11 mouse cellular contexts compared by ENCODE assay signal in the genomic region with DNA sequence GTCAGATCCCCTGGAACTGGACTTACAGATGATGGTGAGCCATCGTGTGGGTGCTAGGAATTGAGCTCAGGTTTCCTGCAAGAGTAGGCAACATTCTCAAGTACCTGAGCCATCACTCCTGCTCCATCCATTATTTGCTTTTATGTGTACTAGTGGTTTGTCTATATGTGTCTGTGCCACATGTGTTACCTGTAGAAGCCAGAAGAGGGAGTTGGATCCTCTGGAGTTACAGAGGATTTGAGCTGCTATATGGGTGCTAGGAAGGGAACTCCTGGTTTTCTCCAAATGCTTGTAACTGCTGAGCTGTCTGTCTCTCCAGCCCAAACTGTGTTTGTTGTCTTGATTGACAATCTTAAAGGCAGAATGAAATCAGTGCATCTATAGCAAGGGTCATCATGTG. TPM values are rescaled to one million over a fixed set of nuclear protein-coding genes. Genes with fewer than 3 reads are reported as not detected.
DNase-seq lines count a peak whose midpoint lies in the region; ATAC-seq and TF ChIP-seq lines count a peak whose summit lies in the region.
"Had no signal": no experiment of that assay in that cellular context is flagged by ENCODE, and none has a peak within 500 bp of the region (broad histone marks: within the 10 kb centered on the region; RNA-seq: fewer than 3 reads in every experiment).

No protein-coding gene starts in this region.

- peaks cover 56% of the 10 kb centered on the region for H3K36me3 ChIP-seq in heart, postnatal 0 days (replicated peaks; ENCODE audit: control insufficient read depth, insufficient read depth, low read length)
- peaks cover 23% of the 10 kb centered on the region for H3K36me3 ChIP-seq in midbrain, postnatal 0 days (ENCODE audit: insufficient read depth, low read length)
- H3K36me3 ChIP-seq in midbrain, embryonic 15.5 days (replicated peaks) = peaks cover 20% of the 10 kb centered on the region
- H3K36me3 ChIP-seq in embryonic facial prominence, embryonic 14.5 days (ENCODE audit: control insufficient read depth, insufficient read depth, low read length) = peaks cover 57% of the 10 kb centered on the region

- no peak overlapping the region for H3K4me3 ChIP-seq in heart, postnatal 0 days (ENCODE audit: low read depth, low read length)
- H3K4me3 ChIP-seq in midbrain, postnatal 0 days (ENCODE audit: low read depth, low read length) = no peak overlapping the region
- H3K4me3 ChIP-seq in midbrain, embryonic 15.5 days = no peak overlapping the region
- no peak overlapping the region for H3K4me3 ChIP-seq in embryonic facial prominence, embryonic 14.5 days (ENCODE audit: low read depth, low read length)
- H3K4me3 ChIP-seq: embryonic facial prominence, embryonic 13.5 days had no signal

- H3K9ac ChIP-seq in heart, postnatal 0 days (replicated peaks; ENCODE audit: low read depth, low read length) = no peak overlapping the region
- no peak overlapping the region for H3K9ac ChIP-seq in midbrain, postnatal 0 days (replicated peaks; ENCODE audit: low read length, poor library complexity, severe bottlenecking)
- no peak overlapping the region for H3K9ac ChIP-seq in midbrain, embryonic 15.5 days
- no peak overlapping the region for H3K9ac ChIP-seq in embryonic facial prominence, embryonic 14.5 days (ENCODE audit: low read depth, low read length)
- H3K9ac ChIP-seq: embryonic facial prominence, embryonic 13.5 days had no signal

- peak; percentile 58 for TF ChIP-seq CTCF in heart, postnatal 0 days (IDR thresholded peaks at IDR 0.05; ENCODE audit: low read depth)
- TF ChIP-seq CTCF in midbrain, postnatal 0 days (IDR thresholded peaks at IDR 0.05) = peak; percentile 71

- TF ChIP-seq EP300 in heart, postnatal 0 days (IDR thresholded peaks at IDR 0.05; ENCODE audit: low read depth) = no peak

- no peak overlapping the region for H3K4me2 ChIP-seq in heart, postnatal 0 days (ENCODE audit: low read depth, low read length)
- H3K4me2 ChIP-seq in midbrain, postnatal 0 days (ENCODE audit: low read depth, low read length, poor library complexity, severe bottlenecking) = no peak overlapping the region
- no peak overlapping the region for H3K4me2 ChIP-seq in midbrain, embryonic 15.5 days
- H3K4me2 ChIP-seq in embryonic facial prominence, embryonic 14.5 days (ENCODE audit: low read depth, low read length) = no peak overlapping the region
- H3K4me2 ChIP-seq: embryonic facial prominence, embryonic 13.5 days; heart, embryonic 11.5 days had no signal

- H3K9me3 ChIP-seq in heart, postnatal 0 days (replicated peaks; ENCODE audit: control insufficient read depth, low read length) = no peaks in the 10 kb centered on the region
- H3K9me3 ChIP-seq in midbrain, postnatal 0 days (ENCODE audit: low read length) = no peaks in the 10 kb centered on the region
- no peaks in the 10 kb centered on the region for H3K9me3 ChIP-seq in midbrain, embryonic 15.5 days
- no peaks in the 10 kb centered on the region for H3K9me3 ChIP-seq in embryonic facial prominence, embryonic 14.5 days (ENCODE audit: control insufficient read depth, low read length)
- H3K9me3 ChIP-seq: embryonic facial prominence, embryonic 13.5 days had no signal

- no peaks in the 10 kb centered on the region for H3K4me1 ChIP-seq in heart, postnatal 0 days (ENCODE audit: control insufficient read depth, insufficient read depth)
- no peaks in the 10 kb centered on the region for H3K4me1 ChIP-seq in midbrain, postnatal 0 days (ENCODE audit: insufficient read depth, low read length)
- 0 out of 2 replicates have a peak, but pooled peaks cover 6% of the 10 kb centered on the region for H3K4me1 ChIP-seq in midbrain, embryonic 15.5 days
- H3K4me1 ChIP-seq in embryonic facial prominence, embryonic 14.5 days (ENCODE audit: control insufficient read depth, insufficient read depth, low read length) = no peaks in the 10 kb centered on the region
- H3K4me1 ChIP-seq: embryonic facial prominence, embryonic 13.5 days had no signal

- ATAC-seq in heart, postnatal 0 days (ENCODE audit: insufficient read depth, low read depth) = no peak; the same call in 1 of the 2 replicates
- ATAC-seq in midbrain, postnatal 0 days (ENCODE audit: low FRiP score) = no peak
- no peak for ATAC-seq in midbrain, embryonic 15.5 days (replicated peaks)
- ATAC-seq in embryonic facial prominence, embryonic 14.5 days (ENCODE audit: low read depth) = no peak

- H3K27ac ChIP-seq in heart, postnatal 0 days (ENCODE audit: low read depth) = no peak overlapping the region
- H3K27ac ChIP-seq in midbrain, postnatal 0 days (ENCODE audit: low read depth, low read length) = no peak overlapping the region
- no peak overlapping the region for H3K27ac ChIP-seq in midbrain, embryonic 15.5 days
- no peak overlapping the region for H3K27ac ChIP-seq in embryonic facial prominence, embryonic 14.5 days (replicated peaks; ENCODE audit: low read depth, low read length)
- H3K27ac ChIP-seq: embryonic facial prominence, embryonic 13.5 days had no signal

- intact Hi-C loops in heart, postnatal 14 days (cut with DNase I) = loop anchor here (5.0 kb wide), 1 partner anchor 139 kb away; no protein-coding TSS in a partner anchor

- H3K27me3 ChIP-seq in heart, postnatal 0 days (ENCODE audit: control insufficient read depth, insufficient read depth, low read length) = no peaks in the 10 kb centered on the region
- no peaks in the 10 kb centered on the region for H3K27me3 ChIP-seq in midbrain, postnatal 0 days (ENCODE audit: insufficient read depth, low read length)
- H3K27me3 ChIP-seq in midbrain, embryonic 15.5 days (replicated peaks) = no peaks in the 10 kb centered on the region
- no peaks in the 10 kb centered on the region for H3K27me3 ChIP-seq in embryonic facial prominence, embryonic 14.5 days (replicated peaks; ENCODE audit: control insufficient read depth, insufficient read depth, low read length)
- H3K27me3 ChIP-seq: embryonic facial prominence, embryonic 13.5 days had no signal

- WGBS in heart, postnatal 0 days = 87% methylated on average over 1 of the region's 1 CpGs
- WGBS in midbrain, postnatal 0 days = 100% methylated on average over 1 of the region's 1 CpGs
- WGBS in midbrain, embryonic 15.5 days = 90% methylated on average over 1 of the region's 1 CpGs
- WGBS in embryonic facial prominence, embryonic 14.5 days = 84% methylated on average over 1 of the region's 1 CpGs

- no peak for DNase-seq in heart, postnatal 0 days (ENCODE audit: low spot score)
- no peak for DNase-seq in heart, postnatal 14 days
- DNase-seq in midbrain, postnatal 0 days (ENCODE audit: low spot score) = peak; percentile 41
- DNase-seq in embryonic facial prominence, embryonic 14.5 days (ENCODE audit: low spot score) = peak; percentile 23
- no peak for DNase-seq in Muller cell, postnatal 12 days (ENCODE audit: inconsistent ontology term)
- DNase-seq in natural killer cell, adult 2 months (ENCODE audit: low spot score in 2 of 2) = no peak
- no peak for DNase-seq in yolk sac, embryonic 10.5 days (ENCODE audit: low spot score)
- DNase-seq: thymus, postnatal 25 days had no signal

RNA-seq across cellular contexts. Expression of gene Ubn1, which starts 8.3 kb away (rescaled TPM):
- 31.3 and 34.0 TPM in 2 replicates for total RNA-seq in heart, postnatal 0 days (2014; rRNA removed; ENCODE audit: low replicate concordance)
- polyA plus RNA-seq in heart, postnatal 0 days (2015; fragmentation: Nextera tagmentation; extraction: Ambion mirVana) = 8.5 and 8.7 TPM in 2 replicates
- 10 to 100 TPM; 32.9 to 34.6 TPM for total RNA-seq in heart, postnatal 14 days (2021)
- 28.4 and 28.9 TPM in 2 replicates for total RNA-seq in midbrain, postnatal 0 days (2014; rRNA removed)
- 5.8 and 7.0 TPM in 2 replicates for polyA plus RNA-seq in midbrain, postnatal 0 days (2015; fragmentation: Nextera tagmentation; extraction: Ambion mirVana)
- 15.1 and 16.0 TPM in 2 replicates for polyA plus RNA-seq in midbrain, embryonic 15.5 days (2015; fragmentation: Nextera tagmentation; extraction: Ambion mirVana)
- polyA plus RNA-seq in embryonic facial prominence, embryonic 14.5 days (2014; fragmentation: Nextera tagmentation; extraction: Ambion mirVana) = 24.0 and 24.2 TPM in 2 replicates

RNA-seq across cellular contexts. Expression of gene Glyr1, which starts 8.5 kb away (rescaled TPM):
- total RNA-seq in heart, postnatal 0 days (2014; rRNA removed; ENCODE audit: low replicate concordance) = 74.3 and 84.4 TPM in 2 replicates
- 56.2 and 58.5 TPM in 2 replicates for polyA plus RNA-seq in heart, postnatal 0 days (2015; fragmentation: Nextera tagmentation; extraction: Ambion mirVana)
- 10 to 100 TPM; 50.9 to 51.0 TPM for total RNA-seq in heart, postnatal 14 days (2021)
- total RNA-seq in midbrain, postnatal 0 days (2014; rRNA removed) = 176 and 179 TPM in 2 replicates
- polyA plus RNA-seq in midbrain, postnatal 0 days (2015; fragmentation: Nextera tagmentation; extraction: Ambion mirVana) = 146 and 149 TPM in 2 replicates
- polyA plus RNA-seq in midbrain, embryonic 15.5 days (2015; fragmentation: Nextera tagmentation; extraction: Ambion mirVana) = 201 and 207 TPM in 2 replicates
- polyA plus RNA-seq in embryonic facial prominence, embryonic 14.5 days (2014; fragmentation: Nextera tagmentation; extraction: Ambion mirVana) = 91.3 and 96.0 TPM in 2 replicates

RNA-seq across cellular contexts. Expression of gene Rogdi, which starts 44.8 kb away (rescaled TPM):
- 37.3 and 55.7 TPM in 2 replicates for total RNA-seq in heart, postnatal 0 days (2014; rRNA removed; ENCODE audit: low replicate concordance)
- polyA plus RNA-seq in heart, postnatal 0 days (2015; fragmentation: Nextera tagmentation; extraction: Ambion mirVana) = 34.8 and 39.2 TPM in 2 replicates
- total RNA-seq in heart, postnatal 14 days (2021) = 10 to 100 TPM; 22.8 to 24.8 TPM
- total RNA-seq in midbrain, postnatal 0 days (2014; rRNA removed) = 115 and 121 TPM in 2 replicates
- polyA plus RNA-seq in midbrain, postnatal 0 days (2015; fragmentation: Nextera tagmentation; extraction: Ambion mirVana) = 165 and 175 TPM in 2 replicates
- polyA plus RNA-seq in midbrain, embryonic 15.5 days (2015; fragmentation: Nextera tagmentation; extraction: Ambion mirVana) = 157 TPM in 2 replicates
- 50.2 and 53.0 TPM in 2 replicates for polyA plus RNA-seq in embryonic facial prominence, embryonic 14.5 days (2014; fragmentation: Nextera tagmentation; extraction: Ambion mirVana)

RNA-seq across cellular contexts. Expression of gene Smim22, which starts 51.0 kb away (rescaled TPM):
- total RNA-seq in heart, postnatal 0 days (2014; rRNA removed; ENCODE audit: low replicate concordance) = 7.3 TPM in 1 of 2 replicates, not detected in the other
- polyA plus RNA-seq in heart, postnatal 0 days (2015; fragmentation: Nextera tagmentation; extraction: Ambion mirVana) = 2.1 and 2.5 TPM in 2 replicates
- not detected for total RNA-seq in heart, postnatal 14 days (2021)
- not detected in 2 replicates for total RNA-seq in midbrain, postnatal 0 days (2014; rRNA removed)
- 1.1 TPM in 1 of 2 replicates, not detected in the other for polyA plus RNA-seq in midbrain, postnatal 0 days (2015; fragmentation: Nextera tagmentation; extraction: Ambion mirVana)
- polyA plus RNA-seq in midbrain, embryonic 15.5 days (2015; fragmentation: Nextera tagmentation; extraction: Ambion mirVana) = 1.6 and 2.0 TPM in 2 replicates
- polyA plus RNA-seq in embryonic facial prominence, embryonic 14.5 days (2014; fragmentation: Nextera tagmentation; extraction: Ambion mirVana) = 5.8 and 9.3 TPM in 2 replicates

Comparison
In these comparisons a context has a peak if more than half of its experiments do, and no peak if none do; other contexts are left out.
1. DNase-seq: peak in midbrain, postnatal 0 days (single experiment) and embryonic facial prominence, embryonic 14.5 days (single experiment); none in heart, postnatal 0 days (single experiment), heart, postnatal 14 days (0 of 2), Muller cell, postnatal 12 days (single experiment), natural killer cell, adult 2 months (0 of 2) and yolk sac, embryonic 10.5 days (single experiment).